Mouse (Mus musculus) brain, embryonic 18.5 days (tissue): ENCODE results near the gene Hist1h4j.
"Not testable (repeated sequence)": the region's sequence is repeated elsewhere in the genome, so short reads cannot be mapped to it uniquely, and the experiment has no call there.

Source experiments
- DNase-seq: peaks from one replicate; pipeline ENCODE4 v3.0.0-alpha.2; 2012; ENCODE audit warnings: low read depth, low spot score

The Hist1h4j gene

GRCm38 (mm10) chr13:21779767-21780731, 45.2 kb downstream of the Hist1h4j start, which contains the start of gene Hist1h1b:
Gene Hist1h1b (minus strand): TSS chr13:21780625.
- no peak for DNase-seq

DNA sequence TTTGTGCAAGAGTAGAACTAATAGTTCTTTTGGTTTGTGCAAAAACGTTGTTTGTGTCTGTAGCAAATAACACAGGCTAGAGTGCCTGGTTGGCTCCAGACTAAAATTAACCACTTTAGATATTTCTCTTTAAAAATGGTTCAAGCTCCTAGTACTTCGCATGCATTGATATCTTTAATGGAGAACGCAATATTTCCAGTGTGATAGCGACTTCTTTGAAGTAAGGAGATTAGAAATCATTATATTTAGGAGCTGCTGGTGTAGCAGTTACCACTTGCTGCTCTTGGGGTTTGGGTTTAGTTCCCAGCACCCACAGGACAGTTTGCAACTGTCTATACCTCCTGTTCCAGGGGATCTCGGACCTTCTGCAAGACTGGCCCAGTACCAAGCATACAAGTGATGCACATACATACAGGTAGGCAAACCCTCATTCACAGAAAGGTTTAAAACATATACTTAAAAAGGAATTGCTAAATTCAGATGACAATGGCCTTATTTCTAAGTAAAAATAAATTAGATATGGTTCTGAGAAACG, 46.2 kb downstream of the Hist1h4j start:
- DNase-seq: no peak

- no peak for DNase-seq
Measured at GRCm38 (mm10) chr13:21781639-21782038, 46.8 kb downstream of the Hist1h4j start.

- not testable (repeated sequence) for DNase-seq
Measured at GRCm38 (mm10) chr13:21782361-21783254, 47.7 kb downstream of the Hist1h4j start.

DNA sequence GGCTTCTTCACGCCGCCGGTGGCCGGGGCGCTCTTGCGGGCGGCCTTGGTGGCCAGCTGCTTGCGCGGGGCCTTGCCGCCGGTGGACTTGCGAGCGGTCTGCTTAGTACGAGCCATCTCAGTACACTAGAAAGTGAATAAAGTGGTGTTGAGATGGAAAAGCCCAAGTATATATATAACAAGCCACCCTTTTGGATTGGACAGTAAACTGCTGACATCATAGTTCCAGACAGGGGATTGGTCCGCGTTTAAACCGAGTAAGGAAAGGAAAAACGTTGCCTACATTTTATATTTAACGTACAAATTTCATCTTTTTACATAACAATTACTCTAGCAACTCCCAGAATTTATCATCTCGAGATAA, 48.4 kb downstream of the Hist1h4j start, which contains the start of gene Hist1h3i:
TSS of gene Hist1h3i (minus strand) at position 116 of the 363 bp plus-strand sequence.
- DNase-seq: peak; percentile 86

- no peak for DNase-seq
Measured at GRCm38 (mm10) chr13:21783734-21784161, 48.9 kb downstream of the Hist1h4j start.

DNA sequence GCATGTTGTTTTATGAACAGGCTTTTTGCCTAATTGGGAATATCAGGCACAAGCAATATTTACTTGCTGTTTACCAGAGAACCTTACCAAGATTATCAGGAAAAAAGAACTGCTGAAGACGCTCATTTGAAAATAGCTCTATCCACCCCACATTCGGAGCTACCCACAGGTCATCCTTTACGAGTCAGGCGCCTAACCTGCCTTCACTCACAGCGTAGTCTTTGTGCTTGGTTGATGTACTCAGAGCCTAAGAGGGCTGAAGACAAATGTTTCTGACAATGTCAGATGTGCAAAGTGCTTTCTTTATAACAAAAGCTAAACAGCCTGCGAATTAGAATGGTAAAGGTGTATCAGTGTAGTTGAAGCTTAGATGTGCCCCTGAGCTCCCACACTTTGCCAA, 49.4 kb downstream of the Hist1h4j start:
- DNase-seq: no peak
